Mouse (Mus musculus) MEL (cell line): ENCODE measurements at regions not wholly inside any gene's neighbourhood (a gene's known extent, or its start where the extent isn't known, plus 50 kb on each side); places are given as distances from the start of the nearest gene placed in this dataset.
A peak's percentile ranks its signal among the peaks of the same experiment; 100 is the strongest.

ENCODE experiments used
- DNase-seq: peaks from one replicate; pipeline ENCODE4 v3.0.0; 2011; ENCODE audit warnings: low read depth, low spot score
- H3K27ac ChIP-seq: 2 replicates; pipeline ENCODE4 v1.5.1; 2012; ENCODE audit warnings: low read depth, mild to moderate bottlenecking, control low read depth, low read length, moderate library complexity; ENCODE audit not compliant: control insufficient read depth
- H3K27me3 ChIP-seq, 2 experiments: fragments of 150-350 bp in 1 of 2; sonication (generic) in 1 of 2; 2 replicates each; pipeline ENCODE4 v1.6.1; 2012; ENCODE audit warnings: low read length in 2 of 2, mild to moderate bottlenecking in 2 of 2, improper control_type of control experiment in 1 of 2, moderate library complexity in 1 of 2; ENCODE audit not compliant: insufficient read depth in 2 of 2, control insufficient read depth in 1 of 2
- H3K36me3 ChIP-seq, 2 experiments: 2 replicates each; pipeline ENCODE4 v1.6.1; 2012 to 2014; ENCODE audit warnings: low read length in 2 of 2, improper control_type of control experiment in 1 of 2, inconsistent platforms in 1 of 2, mild to moderate bottlenecking in 1 of 2; ENCODE audit not compliant: insufficient read depth in 2 of 2, control insufficient read depth in 1 of 2
- H3K4me1 ChIP-seq, 2 experiments: fragments of 150-350 bp in 1 of 2; sonication (generic) in 1 of 2; 2 replicates each; pipeline ENCODE4 v1.6.1; 2012; ENCODE audit warnings: low read length in 2 of 2, improper control_type of control experiment in 1 of 2, mild to moderate bottlenecking in 1 of 2; ENCODE audit not compliant: insufficient read depth in 2 of 2, control insufficient read depth in 1 of 2
- H3K4me3 ChIP-seq, 2 experiments: fragments of 150-350 bp in 1 of 2; sonication (generic) in 1 of 2; 2 replicates each; pipeline ENCODE4 v1.5.1; 2012; ENCODE audit warnings: low read depth in 2 of 2, low read length in 2 of 2, mild to moderate bottlenecking in 2 of 2, moderate library complexity in 2 of 2, control low read depth in 1 of 2, improper control_type of control experiment in 1 of 2; ENCODE audit not compliant: control insufficient read depth in 1 of 2, insufficient read depth in 1 of 2
- H3K79me2 ChIP-seq: 2 replicates; pipeline ENCODE4 v1.6.1; 2012; ENCODE audit warnings: mild to moderate bottlenecking, low read length, moderate library complexity; ENCODE audit not compliant: control insufficient read depth, poor library complexity, insufficient read depth
- H3K9ac ChIP-seq: 2 replicates; pipeline ENCODE4 v1.6.1; 2012; ENCODE audit warnings: low read depth, mild to moderate bottlenecking, control low read depth, low read length, moderate library complexity; ENCODE audit not compliant: control insufficient read depth, poor library complexity, severe bottlenecking
- H3K9me3 ChIP-seq: fragments of 150-350 bp; sonication (generic); replicated peaks from 2 replicates; pipeline ENCODE4 v1.6.1; 2012; ENCODE audit warnings: mild to moderate bottlenecking, low read length, improper control_type of control experiment, moderate library complexity; ENCODE audit not compliant: insufficient read depth
- CHD2 ChIP-seq: IDR thresholded peaks from 2 replicates; pipeline ENCODE4 v1.6.1; 2011; ENCODE audit warnings: low read length, improper control_type of control experiment
- CTCF ChIP-seq, 3 experiments: IDR thresholded peaks in 2 of 3; conservative IDR thresholded peaks in 1 of 3; 2 replicates each; pipeline ENCODE4 v1.5.1; 2011 to 2012; ENCODE audit warnings: low read length in 3 of 3, low read depth in 2 of 3, mild to moderate bottlenecking in 2 of 3, improper control_type of control experiment in 1 of 3, inconsistent platforms in 1 of 3, mixed read lengths in 1 of 3, moderate library complexity in 1 of 3; ENCODE audit not compliant: control insufficient read depth in 1 of 3, insufficient read depth in 1 of 3, poor library complexity in 1 of 3, severe bottlenecking in 1 of 3
- ELF1 ChIP-seq: IDR thresholded peaks from 2 replicates; pipeline ENCODE4 v1.6.1; 2014; ENCODE audit warnings: low read depth, mild to moderate bottlenecking, inconsistent platforms, low read length, improper control_type of control experiment, moderate library complexity
- EP300 ChIP-seq, 2 experiments: IDR thresholded peaks; 2 replicates each; pipeline ENCODE4 v1.6.1; 2011; ENCODE audit warnings: improper control_type of control experiment in 2 of 2, low read length in 2 of 2, low read depth in 1 of 2, mild to moderate bottlenecking in 1 of 2
- ETS1 ChIP-seq: IDR thresholded peaks from 2 replicates; pipeline ENCODE4 v1.6.1; 2012; ENCODE audit warnings: low read depth, mild to moderate bottlenecking, inconsistent platforms, low read length, improper control_type of control experiment, moderate library complexity
- GATA1 ChIP-seq: IDR thresholded peaks from 2 replicates; pipeline ENCODE4 v1.6.1; 2011; ENCODE audit warnings: low read depth, low read length, improper control_type of control experiment
- MAFK ChIP-seq: IDR thresholded peaks from 2 replicates; pipeline ENCODE4 v1.6.1; 2011; ENCODE audit warnings: low read depth, mild to moderate bottlenecking, low read length, improper control_type of control experiment, borderline replicate concordance
- MAX ChIP-seq: IDR thresholded peaks from 2 replicates; pipeline ENCODE4 v1.6.1; 2011; ENCODE audit warnings: low read length, improper control_type of control experiment
- MXI1 ChIP-seq: IDR thresholded peaks from 2 replicates; pipeline ENCODE4 v1.6.1; 2011; ENCODE audit warnings: mild to moderate bottlenecking, low read depth, low read length, improper control_type of control experiment
- MYC ChIP-seq: IDR thresholded peaks from 2 replicates; pipeline ENCODE4 v1.6.1; 2011; ENCODE audit warnings: low read depth, mild to moderate bottlenecking, low read length, improper control_type of control experiment, moderate library complexity
- NELFE ChIP-seq: IDR thresholded peaks from 2 replicates; pipeline ENCODE4 v1.6.1; 2011; ENCODE audit warnings: low read depth, low read length, improper control_type of control experiment
- POLR2A ChIP-seq, 2 experiments: IDR thresholded peaks; 2 replicates each; pipeline ENCODE4 v1.6.1; 2011 to 2012; ENCODE audit warnings: low read length in 2 of 2, mild to moderate bottlenecking in 2 of 2, control low read depth in 1 of 2, improper control_type of control experiment in 1 of 2, low read depth in 1 of 2, moderate library complexity in 1 of 2; ENCODE audit not compliant: control insufficient read depth in 1 of 2, insufficient read depth in 1 of 2, poor library complexity in 1 of 2
- POLR2AphosphoS5 ChIP-seq: IDR thresholded peaks from 2 replicates; pipeline ENCODE4 v1.6.1; 2012; ENCODE audit warnings: low read depth, borderline replicate concordance, mild to moderate bottlenecking, inconsistent platforms, low read length, moderate library complexity, mixed read lengths
- RAD21 ChIP-seq: IDR thresholded peaks from 2 replicates; pipeline ENCODE4 v1.6.1; 2011; ENCODE audit warnings: mild to moderate bottlenecking, low read depth, low read length, improper control_type of control experiment
- RCOR1 ChIP-seq: IDR thresholded peaks from 2 replicates; pipeline ENCODE4 v1.6.1; 2012; ENCODE audit warnings: low read depth, mild to moderate bottlenecking, inconsistent platforms, low read length, improper control_type of control experiment
- SMC3 ChIP-seq: IDR thresholded peaks from 2 replicates; pipeline ENCODE4 v1.6.1; 2011; ENCODE audit warnings: low read depth, low read length, improper control_type of control experiment
- TAL1 ChIP-seq: IDR thresholded peaks from 2 replicates; pipeline ENCODE4 v1.6.1; 2012; ENCODE audit warnings: mild to moderate bottlenecking, inconsistent platforms, low read length, moderate library complexity, mixed read lengths
- USF1 ChIP-seq: IDR thresholded peaks from 2 replicates; pipeline ENCODE4 v1.6.1; 2014; ENCODE audit warnings: low read depth, mild to moderate bottlenecking, inconsistent platforms, low read length, improper control_type of control experiment, moderate library complexity
- ZC3H11A ChIP-seq: IDR thresholded peaks from 2 replicates; pipeline ENCODE4 v1.6.1; 2012; ENCODE audit warnings: low read depth, mild to moderate bottlenecking, inconsistent platforms, low read length, improper control_type of control experiment
- ZKSCAN1 ChIP-seq: IDR thresholded peaks from 2 replicates; pipeline ENCODE4 v1.6.1; 2012; ENCODE audit warnings: low read depth, mild to moderate bottlenecking, inconsistent platforms, low read length, improper control_type of control experiment, moderate library complexity
- ZNF384 ChIP-seq: IDR thresholded peaks from 2 replicates; pipeline ENCODE4 v1.6.1; 2012; ENCODE audit warnings: low read depth, mild to moderate bottlenecking, inconsistent platforms, low read length, improper control_type of control experiment

- H3K36me3 ChIP-seq, result no peaks in the 10 kb centered on the region
- H3K4me1 ChIP-seq, result peaks cover 0 to 9% of the 10 kb centered on the region in 2 experiments; a peak in 2 of 4 replicates
- peak; percentile 86 for DNase-seq
- H3K79me2 ChIP-seq, result no peaks in the 10 kb centered on the region
- no peak overlapping the region for H3K27ac ChIP-seq
- H3K4me3 ChIP-seq, result no peak overlapping the region
- H3K9ac ChIP-seq, result no peak overlapping the region
- no peaks in the 10 kb centered on the region for H3K27me3 ChIP-seq
- TF ChIP-seq POLR2AphosphoS5 (no peak), CHD2 (no peak), CTCF (IDR thresholded peaks at IDR 0.05 in 2 of 3, conservative IDR thresholded peaks at IDR 0.05 in 1 of 3; ENCODE audit: control insufficient read depth in 1 of 3, insufficient read depth in 1 of 3, low read depth in 2 of 3, low read length in 3 of 3, poor library complexity in 1 of 3, severe bottlenecking in 1 of 3) (peak; percentile 77 to 93 (median 92)), GATA1 (peak; percentile 43; the same call in 1 of the 2 replicates), NELFE (no peak), TAL1 (no peak), EP300 (IDR thresholded peaks at IDR 0.05; ENCODE audit: low read depth in 1 of 2, low read length in 2 of 2) (no peak), MAFK (no peak), MXI1 (no peak), RAD21 (peak; percentile 94), ZNF384 (no peak), ZC3H11A (peak; percentile 93), POLR2A (IDR thresholded peaks at IDR 0.05; ENCODE audit: control insufficient read depth in 1 of 2, insufficient read depth in 1 of 2, low read depth in 1 of 2, low read length in 2 of 2, poor library complexity in 1 of 2) (no peak), ELF1 (no peak), RCOR1 (no peak), MAX (no peak), SMC3 (peak; percentile 93)
- H3K9me3 ChIP-seq, result no peaks in the 10 kb centered on the region
Observed at GRCm38 (mm10) chr11:31615107-31615811, 56.4 kb downstream of the Bod1 start.

GRCm38 (mm10) chr11:31614394-31614713 is 57.3 kb downstream of the Bod1 start:
- Histone ChIP-seq H3K36me3 (no peaks in the 10 kb centered on the region), H3K27ac (no peak overlapping the region), H3K27me3 (no peaks in the 10 kb centered on the region), H3K9ac (no peak overlapping the region)
- DNase-seq, result no peak
- TF ChIP-seq ETS1 (no peak), MYC (no peak), GATA1 (no peak), CHD2 (no peak), USF1 (no peak), ZKSCAN1 (no peak)
- TF ChIP-seq, all 39 proteins: peak for 0
- Histone ChIP-seq H3K9me3 (no peaks in the 10 kb centered on the region), H3K4me3 (no peak overlapping the region), H3K79me2 (no peaks in the 10 kb centered on the region), H3K4me1 (peaks cover 0 to 9% of the 10 kb centered on the region in 2 experiments; a peak in 2 of 4 replicates)
